Mouse (Mus musculus) skeletal muscle tissue, adult 2 months (tissue): Measurements from ENCODE around the gene Bst1.

Experiments
- DNase-seq: peaks from one replicate; pipeline ENCODE4 v3.0.0-alpha.2; 2012; ENCODE audit warnings: low read depth, low spot score

Bst1 gene

DNA sequence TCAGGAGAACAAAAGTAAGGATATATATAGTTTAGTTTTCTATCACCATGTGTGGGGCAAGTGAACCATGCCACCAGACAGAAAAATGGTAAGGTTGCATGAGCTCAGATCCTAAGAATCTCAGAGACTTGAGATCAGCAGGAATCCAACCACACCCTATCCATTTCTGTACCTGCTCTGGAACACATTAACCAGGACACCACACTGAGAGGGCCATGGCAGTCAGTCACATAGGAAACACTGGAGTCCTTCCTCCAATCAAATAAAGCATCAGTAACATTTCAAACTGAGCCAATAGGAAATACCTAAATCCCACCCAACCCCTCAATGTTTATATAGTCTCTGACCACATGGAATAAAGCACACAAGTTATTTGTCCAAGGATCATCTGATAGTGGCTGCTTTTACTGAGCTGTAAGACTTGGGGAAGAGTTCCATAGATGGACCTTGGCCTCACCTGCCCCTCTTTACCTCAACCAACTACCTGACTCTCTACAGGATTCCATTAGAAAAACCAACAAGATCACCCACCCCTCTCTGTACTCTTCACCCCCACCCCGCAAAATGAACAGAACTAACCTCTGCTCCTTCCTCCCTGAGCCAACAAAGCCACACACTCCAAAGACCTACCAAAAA is 8.1 kb upstream of the Bst1 start:
- no peak for DNase-seq

DNA sequence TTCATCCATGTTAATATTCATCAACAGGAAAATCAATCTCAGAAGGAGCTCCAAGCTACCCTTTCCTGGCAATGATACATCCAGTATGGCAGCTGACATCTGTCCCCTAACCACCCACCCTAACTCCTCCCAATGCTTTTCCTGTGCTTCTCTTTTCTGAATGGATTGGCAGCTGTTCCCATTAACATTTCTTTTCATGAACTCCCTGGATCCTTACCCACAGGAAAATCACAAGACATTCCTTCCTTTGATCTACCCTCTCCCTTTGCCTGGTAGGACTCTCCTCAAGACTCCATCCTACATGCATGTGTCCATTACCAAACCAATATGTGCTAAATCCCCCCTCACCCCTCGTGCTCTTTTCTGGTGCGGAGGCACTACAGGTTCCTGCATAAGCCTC is 4.1 kb upstream of the Bst1 start:
- no peak for DNase-seq

DNA sequence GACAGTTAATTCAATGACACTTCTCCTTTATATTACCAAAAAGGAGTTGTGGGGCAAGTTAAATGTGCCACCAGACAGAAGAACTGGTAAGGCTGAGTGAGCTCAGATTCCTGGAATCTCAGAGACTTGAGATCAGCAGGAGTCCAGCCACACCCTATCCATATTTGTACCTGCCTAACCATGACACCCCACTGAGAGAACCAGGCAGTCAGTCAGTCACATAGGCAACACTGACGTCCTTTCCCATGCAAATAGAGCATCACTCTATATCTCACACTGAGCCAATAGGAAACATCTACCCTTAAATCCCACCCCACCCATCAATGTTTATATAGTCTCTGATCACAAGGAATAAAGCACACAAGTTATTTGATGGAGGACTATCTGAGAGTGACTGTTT is 2.9 kb upstream of the Bst1 start:
- DNase-seq: no peak

DNA sequence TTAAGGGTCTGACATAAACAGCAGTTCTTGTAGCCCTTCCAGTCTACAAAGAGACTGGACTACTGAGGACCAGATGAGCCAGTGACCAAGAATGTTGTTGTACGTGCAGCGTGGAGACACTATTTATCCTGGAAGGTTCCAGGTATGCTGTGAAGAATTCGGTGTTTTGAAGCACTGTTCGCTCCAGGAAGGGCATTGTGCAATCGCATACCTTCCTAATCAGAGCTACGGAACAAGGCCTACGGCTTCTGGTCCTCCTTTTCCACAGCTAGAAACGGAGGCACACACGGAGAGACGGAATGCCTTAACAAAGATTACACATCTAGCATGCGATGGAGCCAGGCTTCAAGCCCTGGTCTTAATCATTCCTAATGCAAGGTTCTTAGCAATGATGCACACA is 2.1 kb downstream of the Bst1 start:
- no peak for DNase-seq

DNA sequence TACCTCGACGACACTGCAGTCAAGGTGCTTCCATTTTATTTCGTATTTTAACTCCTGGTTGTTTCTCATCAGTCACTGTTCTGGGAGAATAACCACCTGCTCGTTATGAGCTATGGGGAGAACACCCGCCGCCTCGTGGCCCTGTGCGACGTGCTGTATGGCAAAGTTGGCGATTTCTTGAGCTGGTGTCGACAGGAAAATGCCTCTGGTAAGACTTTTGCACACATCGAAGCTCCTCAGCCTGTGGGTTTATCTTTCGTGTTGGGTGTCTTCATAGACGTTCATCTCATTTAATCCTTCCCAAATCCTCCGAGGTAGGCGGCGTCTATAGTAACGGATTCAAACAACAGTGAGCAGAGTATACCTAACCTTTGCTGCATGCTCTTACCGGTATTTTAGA is 2.9 kb downstream of the Bst1 start, which contains the start of gene Fbxl5:
Gene Fbxl5, minus strand, starts transcription at position 101 of the 400 bp plus-strand sequence.
- DNase-seq: no peak

DNA sequence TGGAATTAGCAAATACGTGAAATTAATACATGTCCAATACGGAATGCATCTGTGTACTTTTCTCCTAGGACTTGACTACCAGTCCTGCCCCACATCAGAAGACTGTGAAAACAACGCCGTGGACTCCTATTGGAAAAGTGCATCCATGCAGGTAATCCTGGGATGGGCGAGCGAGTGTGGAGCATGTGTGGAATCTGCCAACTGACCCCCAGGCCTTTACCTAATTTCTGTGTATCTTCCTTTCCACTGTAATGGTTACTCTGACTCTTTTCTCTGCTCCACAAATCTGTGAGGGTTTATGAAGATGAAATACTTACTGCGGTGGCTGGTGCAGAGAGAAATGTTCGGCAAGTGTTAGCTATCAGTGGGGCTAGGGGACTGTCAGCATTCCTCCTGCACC is 3.5 kb downstream of the Bst1 start:
- no peak for DNase-seq

DNA sequence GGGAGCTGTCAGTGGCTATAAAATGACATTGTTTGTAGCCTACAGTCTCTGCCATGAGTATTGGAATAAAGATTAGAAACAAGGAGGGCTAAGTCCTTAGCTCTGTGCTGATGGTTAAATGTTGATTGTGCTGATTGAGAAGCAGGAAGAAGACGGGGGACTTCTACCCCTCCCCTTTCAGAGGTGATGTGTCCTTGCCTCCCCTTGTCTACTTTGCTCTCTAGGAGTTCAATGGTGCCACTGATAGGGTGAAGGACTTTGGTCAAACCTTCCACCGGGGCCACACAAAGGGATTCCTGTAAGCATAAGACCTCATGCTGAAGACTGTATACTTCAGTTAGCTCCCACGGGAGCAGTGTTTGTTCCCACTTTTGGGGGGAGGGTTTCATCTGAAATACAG is 4.1 kb downstream of the Bst1 start:
- no peak for DNase-seq

DNA sequence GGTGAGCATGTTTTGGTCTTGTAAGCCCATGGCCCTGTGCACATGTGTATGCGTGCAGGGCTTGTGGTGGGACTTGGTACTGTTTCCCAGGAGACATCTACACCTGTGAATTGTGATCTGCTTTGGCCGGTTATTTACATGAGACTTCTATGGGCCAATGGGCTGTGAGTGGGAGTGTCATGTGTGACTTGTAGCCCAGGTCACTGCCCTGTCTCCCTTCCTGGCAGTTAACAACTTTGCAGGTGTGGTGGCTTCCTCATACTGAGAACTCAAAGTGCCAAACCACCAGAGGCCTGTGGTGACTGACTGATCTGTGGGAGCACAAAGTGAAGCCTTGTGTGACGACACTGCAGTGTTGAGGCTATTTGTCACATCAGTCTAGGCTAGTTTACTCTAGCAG is 5.9 kb downstream of the Bst1 start:
- DNase-seq: peak; percentile 27

DNA sequence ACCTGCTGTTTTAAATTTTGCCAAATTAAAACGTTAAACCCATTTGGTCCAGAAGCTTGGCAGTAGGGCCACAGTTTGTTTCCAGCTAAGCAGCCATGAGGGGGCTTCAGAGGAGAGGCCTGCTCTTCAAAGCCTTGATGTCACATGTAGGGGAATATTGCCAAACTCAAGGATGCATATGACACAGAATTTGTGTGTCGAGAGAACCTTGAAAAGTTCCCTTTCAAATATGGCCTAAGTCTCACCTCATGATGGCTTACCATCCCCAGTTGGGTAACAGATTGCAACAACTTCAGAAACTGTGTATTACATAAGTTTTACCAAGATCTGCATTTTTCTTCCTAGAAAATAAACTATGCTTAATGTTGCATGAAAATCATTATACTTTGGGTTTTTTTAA is 8.2 kb downstream of the Bst1 start:
- DNase-seq: no peak

DNA sequence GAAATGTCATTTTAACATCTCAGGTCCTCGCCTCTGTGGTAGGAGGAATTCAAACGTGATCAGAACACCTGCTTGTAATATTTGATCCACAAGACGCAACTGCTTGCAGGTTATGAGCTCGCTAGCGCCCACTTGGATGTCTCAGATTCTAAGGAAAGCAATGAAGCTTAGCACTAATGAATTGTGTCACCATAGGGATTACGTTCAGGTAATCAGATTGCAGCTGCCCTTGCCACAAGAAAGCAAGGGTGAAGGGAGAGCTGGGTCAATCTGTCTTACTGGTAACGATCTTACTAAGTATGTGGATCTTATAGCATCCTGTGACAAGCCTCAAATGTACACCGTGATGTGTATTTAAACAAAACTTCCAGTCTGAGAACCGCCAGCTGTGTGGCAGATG is 8.7 kb downstream of the Bst1 start:
- DNase-seq: no peak

DNA sequence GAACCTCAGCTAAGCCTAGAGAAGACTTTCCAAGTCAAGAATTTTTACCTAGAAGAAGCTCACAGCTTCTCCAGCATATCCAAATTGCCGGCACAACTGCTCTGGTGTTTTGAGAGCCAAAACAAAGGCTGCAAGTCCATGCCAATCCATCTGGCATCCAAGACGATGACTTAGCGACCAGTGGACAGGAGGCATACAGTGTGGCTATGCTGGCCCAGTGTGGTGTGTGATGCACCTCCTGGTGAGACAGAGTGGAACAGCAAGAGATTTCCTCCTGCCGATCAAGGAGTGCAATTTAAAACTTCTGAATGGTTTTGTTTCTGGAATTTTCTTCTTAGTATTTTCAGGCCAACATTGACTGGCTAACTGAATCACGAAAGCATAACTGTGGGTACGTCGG is 17.9 kb downstream of the Bst1 start:
- no peak for DNase-seq

DNA sequence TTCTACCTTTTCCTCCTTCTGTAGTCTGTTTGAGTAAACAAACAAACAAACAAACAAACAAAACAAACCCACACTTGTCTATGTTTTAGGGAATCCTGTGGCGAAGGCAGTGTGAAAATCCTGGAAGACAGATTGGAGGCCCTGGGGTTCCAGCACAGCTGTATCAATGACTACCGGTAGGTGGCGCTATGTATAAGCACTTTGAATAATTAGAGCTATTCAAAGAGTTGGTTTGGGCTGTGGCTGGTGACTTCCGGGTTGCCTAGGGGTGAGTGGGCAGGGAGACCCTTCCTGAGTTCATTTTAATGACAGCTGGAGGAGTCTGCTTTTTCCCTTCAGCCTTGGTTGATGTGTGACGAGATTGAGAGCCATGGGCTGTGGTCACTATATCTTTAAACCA is 18.7 kb downstream of the Bst1 start:
- DNase-seq: no peak

DNA sequence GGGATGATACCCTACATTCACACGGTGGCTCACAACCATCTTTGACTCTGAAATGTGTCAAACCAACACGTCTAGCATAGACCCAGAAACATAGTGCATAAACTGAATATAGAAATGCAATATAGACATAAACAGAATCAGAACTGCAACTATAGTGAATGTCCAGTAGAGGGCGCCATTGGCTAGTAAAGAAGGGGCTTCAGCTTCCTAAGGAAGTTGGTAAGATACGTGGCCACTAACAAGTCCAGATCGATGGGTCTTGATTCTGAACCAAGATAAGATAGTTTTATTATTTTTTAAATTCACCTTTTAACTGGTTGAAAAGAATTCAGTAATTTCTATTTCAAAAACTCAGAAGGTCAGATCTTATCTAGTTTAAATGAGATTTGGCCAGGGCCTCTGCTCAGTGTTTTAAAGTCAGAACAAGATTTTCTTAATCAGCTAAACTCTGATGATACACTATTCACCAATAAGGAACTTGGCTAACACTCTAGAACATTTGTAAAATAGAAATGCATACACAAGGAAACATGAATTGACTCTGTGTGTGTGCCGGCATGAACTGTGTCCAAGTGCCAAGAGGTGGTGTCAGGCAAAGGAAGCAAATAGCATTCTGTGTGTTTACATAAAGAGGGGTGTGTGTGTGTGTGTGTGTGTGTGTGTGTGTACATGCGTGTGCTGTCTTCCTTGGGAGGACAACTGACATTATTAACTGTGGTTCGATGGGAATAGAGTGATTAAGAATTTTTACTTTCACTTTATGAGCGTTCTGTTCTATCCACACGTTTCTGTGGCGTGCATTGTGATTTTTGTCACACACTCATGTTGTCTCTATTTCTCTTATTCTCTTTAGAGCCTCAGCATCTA is 22.7 kb downstream of the Bst1 start:
- peak; percentile 74 for DNase-seq

DNA sequence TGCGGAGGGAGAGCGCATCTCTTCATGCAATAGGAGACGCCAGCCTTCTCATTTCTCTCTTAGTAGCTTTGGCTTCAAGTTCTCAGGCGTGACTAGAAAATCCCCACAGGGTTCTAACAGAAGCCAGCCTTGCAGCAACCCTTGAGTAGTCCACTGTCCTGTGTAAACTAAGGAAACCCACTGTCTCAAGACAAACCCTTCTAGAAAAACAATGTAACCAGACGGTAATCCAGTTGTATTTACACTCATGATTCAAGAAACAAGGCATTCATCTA is 23.3 kb downstream of the Bst1 start:
- no peak for DNase-seq

DNA sequence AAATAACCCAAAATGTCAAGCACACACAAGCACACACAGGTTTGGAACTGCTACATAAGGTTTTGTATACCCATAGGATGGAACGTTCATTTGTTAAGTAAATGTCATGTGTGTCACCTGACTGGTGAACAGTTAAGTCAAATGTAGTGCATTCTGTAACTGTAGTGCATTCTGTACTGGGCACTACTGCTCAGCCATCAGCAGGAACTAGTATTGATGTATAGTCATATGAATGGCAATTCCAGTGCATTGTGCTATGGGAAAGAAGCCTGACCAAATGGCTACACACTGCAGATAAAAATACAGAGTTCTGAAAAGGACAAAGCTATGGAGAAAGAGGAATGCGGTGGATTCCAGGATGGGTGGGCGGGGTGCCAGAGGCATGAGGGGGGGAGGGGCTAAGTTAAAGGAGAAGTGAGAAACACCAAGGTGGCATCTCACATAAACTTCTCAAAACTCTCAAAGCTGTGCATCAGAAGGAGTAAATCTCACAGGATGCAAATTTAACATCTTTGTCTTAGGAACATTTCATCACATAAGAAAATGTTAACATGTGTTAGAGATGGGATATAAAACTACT is 24.0 kb downstream of the Bst1 start:
- DNase-seq: no peak

DNA sequence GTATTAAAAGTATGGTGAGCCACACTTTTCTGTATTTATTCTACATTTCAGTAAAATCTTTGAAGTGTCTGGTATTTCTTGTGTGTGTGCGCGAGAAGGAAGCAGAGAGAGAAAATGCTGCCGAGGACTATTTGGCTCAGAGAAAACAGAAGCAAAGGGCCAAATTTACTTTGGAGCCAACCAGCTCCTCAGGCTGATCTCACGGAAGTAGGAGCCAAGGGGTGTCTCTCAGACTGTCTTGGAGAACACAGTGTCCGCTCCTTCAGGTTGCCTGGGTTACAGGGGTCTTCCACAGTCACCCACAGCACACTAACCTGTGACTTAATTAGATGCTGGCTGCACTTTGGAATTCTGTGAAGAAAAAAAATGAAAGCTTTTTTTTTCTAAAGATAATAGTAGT is 26.4 kb downstream of the Bst1 start:
- DNase-seq: no peak

DNA sequence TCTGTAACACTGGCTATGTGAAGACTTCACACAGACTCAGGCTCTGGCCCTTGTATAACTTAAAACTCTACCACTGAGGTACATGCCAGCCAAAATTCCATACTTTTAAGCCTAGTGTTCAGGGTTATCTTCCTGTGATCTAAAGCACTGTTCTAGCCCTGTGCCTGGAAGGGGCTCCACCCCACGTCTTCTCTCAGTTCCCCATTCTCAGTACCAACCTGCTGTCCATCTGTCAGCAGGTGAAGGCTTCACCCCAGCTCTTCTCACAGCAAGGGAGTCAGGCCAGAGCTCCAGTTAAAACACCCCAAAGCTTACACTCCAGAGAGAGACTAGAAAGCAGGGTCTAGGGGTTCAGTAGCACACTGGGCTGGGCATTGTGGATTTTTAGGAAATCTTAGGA is 27.0 kb downstream of the Bst1 start:
- no peak for DNase-seq

DNA sequence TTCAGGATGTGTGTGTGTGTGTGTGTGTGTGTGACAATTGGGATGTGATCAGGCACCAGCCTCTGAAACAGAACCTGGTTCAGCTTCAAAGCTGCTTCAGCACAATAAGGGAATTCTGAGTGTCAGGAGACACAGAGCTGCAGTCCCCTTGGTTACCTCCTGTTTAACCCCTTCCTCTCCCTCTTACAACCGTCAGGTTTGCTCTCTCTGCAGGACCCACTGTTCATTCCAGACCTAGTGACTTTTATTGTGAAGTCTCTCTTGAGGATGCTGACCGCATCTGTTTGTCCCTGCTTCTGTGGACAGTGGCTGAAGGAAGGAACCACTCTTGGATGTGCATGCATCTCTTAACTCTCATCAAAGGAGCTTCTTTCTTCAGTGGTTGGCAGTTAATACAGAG is 27.5 kb downstream of the Bst1 start:
- DNase-seq: no peak

DNA sequence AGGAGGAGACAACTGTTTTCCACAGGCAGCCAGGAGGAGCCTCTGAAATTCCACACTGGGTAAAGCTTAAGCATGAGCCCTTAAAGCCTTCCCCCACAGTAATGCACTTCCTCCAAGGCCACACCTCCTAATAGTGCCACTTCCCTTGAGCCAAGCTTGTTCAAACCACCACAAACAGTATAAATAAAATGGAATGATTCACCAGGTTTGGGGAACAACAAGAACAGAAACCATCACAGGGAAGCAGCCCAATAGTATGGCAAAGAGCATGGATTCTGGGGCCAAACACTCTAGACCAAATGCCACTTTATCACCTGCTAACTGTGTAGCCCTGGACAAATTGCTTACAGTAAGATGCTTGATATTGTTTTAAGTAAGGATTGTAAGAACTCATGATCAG is 28.9 kb downstream of the Bst1 start:
- no peak for DNase-seq

DNA sequence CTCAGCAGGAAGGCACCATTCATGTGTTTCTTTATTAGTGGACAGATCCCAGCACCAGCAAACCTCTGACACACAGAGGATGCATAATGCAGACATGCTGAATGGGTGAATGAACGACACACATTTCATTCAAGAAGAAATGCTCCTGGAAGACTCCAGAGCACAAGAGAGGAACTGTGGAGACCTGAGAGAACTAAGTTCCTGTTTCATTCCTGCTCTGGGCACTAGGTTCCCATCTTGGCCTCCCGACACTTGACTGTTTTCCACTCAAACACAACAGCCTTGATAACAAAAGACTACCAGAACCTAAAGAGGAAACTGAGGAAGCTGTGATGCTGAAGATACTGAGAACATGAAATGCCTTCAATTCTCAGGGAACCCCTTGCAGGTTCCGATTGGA is 29.6 kb downstream of the Bst1 start:
- DNase-seq: no peak

DNA sequence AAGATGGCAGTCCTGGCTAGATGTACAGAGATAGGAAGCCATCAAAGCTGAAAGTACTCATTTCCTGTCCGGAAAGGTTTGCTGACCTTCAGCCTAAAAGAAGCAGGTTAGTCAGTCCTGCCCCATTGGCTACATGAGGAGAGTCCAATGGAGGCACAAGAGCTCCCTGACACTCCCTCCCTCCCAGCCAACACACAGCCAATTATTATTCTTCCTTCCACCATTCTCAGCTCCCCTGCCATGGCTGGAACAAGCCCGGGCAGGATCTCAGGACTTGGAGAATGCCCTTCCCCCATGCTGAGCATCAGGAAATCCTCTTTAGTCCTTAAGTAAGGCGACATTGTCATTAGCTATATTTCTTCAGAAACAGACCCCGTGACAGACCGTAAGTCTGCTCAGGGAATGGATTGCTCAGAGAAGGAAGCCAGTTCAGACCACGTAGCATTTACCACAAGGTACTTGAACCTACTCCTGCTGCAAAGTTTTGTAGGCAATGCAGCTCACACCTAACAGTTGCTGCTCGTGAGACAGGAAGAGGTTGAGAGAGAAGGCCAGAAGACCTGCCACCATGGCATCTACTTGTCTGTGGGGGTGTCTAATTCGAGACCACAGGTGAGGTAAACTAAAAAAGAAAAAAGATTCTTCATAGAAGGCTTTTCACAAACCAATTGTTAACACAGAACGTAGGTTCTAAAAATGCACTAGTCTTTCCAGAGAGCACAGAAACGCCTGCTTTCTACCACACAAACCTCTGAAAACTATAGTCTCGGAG is 34.6 kb downstream of the Bst1 start:
- no peak for DNase-seq

DNA sequence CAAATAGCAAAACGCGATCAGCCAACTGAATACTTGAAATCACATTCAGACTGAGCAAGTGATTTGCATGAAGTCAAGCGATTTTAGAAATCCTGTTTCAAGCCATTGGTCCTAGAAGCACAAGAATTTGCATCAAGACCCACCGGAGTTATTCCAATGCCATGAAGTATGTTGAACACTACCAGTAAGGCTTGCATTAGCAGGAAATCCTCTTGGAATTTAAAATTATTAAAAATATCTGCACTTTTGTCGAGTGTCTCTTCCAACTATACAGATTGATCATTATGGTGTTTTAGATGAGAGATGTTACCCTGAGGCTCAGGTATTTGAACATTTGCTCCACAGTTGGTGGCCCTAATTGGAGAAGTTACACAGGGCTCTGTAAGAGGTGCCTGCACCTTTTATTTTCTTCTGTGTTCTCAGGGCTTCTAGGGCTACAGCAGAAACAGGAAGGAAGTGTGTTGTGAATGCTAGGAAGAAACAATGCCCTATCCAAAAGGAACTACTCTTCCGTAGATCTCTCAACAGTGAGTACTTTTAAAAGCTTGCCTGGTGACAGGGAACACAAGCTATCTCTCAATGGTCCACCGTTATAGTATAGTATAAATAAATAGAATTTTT is 35.3 kb downstream of the Bst1 start:
- no peak for DNase-seq
